Mouse (Mus musculus) embryonic facial prominence, embryonic 10.5 days (tissue): Measurements from ENCODE around the gene Fbn1. TPM values are rescaled to one million over a fixed set of nuclear protein-coding genes. Genes with fewer than 3 reads are reported as not detected.
A peak's percentile ranks its signal among the peaks of the same experiment; 100 is the strongest.

Experiments
- DNase-seq: peaks from one replicate; pipeline ENCODE4 v3.0.0-alpha.2; 2017; ENCODE audit warnings: low spot score
- H3K27ac ChIP-seq: fragments of 300-500 bp; sonication (generic); replicated peaks from 2 replicates; pipeline ENCODE4 v1.5.1; 2016; ENCODE audit warnings: mild to moderate bottlenecking
- H3K27me3 ChIP-seq: fragments of 300-500 bp; sonication (generic); replicated peaks from 2 replicates; pipeline ENCODE4 v1.6.1; 2016; ENCODE audit warnings: low read depth, mild to moderate bottlenecking; ENCODE audit not compliant: poor library complexity, severe bottlenecking
- H3K36me3 ChIP-seq: fragments of 300-500 bp; sonication (generic); replicated peaks from 2 replicates; pipeline ENCODE4 v1.6.1; 2016; ENCODE audit warnings: mild to moderate bottlenecking, moderate library complexity
- H3K4me1 ChIP-seq: fragments of 300-500 bp; sonication (generic); 2 replicates; pipeline ENCODE4 v1.6.1; 2016
- H3K4me3 ChIP-seq: fragments of 300-500 bp; sonication (generic); 2 replicates; pipeline ENCODE4 v1.5.1; 2016; ENCODE audit warnings: mild to moderate bottlenecking, moderate library complexity
- H3K9me3 ChIP-seq: fragments of 300-500 bp; sonication (generic); 2 replicates; pipeline ENCODE4 v1.6.1; 2016; ENCODE audit warnings: mild to moderate bottlenecking
- WGBS: fragments of 180-500 bp; shearing (Covaris S2); methylation state at CpG from one replicate; pipeline ENCODE4 v1.1.7; 2016; 5-methylcytosine and 5-hydroxymethylcytosine counted together
- polyA plus RNA-seq: library from polyadenylated mRNA; unstranded; fragments of >200 nt; fragmentation: Nextera tagmentation; extraction: Ambion mirVana; gene quantifications from 2 replicates; pipeline ENCODE4 v1.2.1, GENCODE M21; 2016

Gene Fbn1
- polyA plus RNA-seq, 1 experiment from 2014 or later, result 8.1 TPM

DNA sequence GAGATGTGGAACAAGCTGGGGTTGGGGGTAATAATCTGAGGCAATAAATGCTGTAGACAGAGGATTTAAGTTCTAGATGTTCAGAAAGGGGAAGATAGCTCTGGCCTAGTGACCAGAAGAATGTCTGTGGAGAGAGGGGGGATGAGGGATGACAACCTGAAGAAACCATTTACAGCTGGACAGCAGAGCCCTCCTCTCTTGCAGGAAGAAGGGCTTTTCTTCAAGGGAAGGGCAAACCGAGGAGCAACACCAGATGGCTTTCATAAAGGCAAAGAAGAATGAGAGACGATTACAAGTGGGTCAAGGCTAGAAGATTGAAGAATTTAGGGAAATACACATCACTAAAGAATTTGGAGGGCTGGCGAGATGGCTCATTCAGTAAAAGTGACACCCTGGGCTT lies 6.6 kb upstream of the Fbn1 start:
- H3K27ac ChIP-seq, result no peak overlapping the region
- WGBS, result 40% methylated on average over 3 of the region's 3 CpGs
- no peak for DNase-seq
- H3K36me3 ChIP-seq, result no peaks in the 10 kb centered on the region
- no peaks in the 10 kb centered on the region for H3K9me3 ChIP-seq
- H3K27me3 ChIP-seq, result no peaks in the 10 kb centered on the region
- no peak overlapping the region for H3K4me3 ChIP-seq
- H3K4me1 ChIP-seq, result peaks cover 46% of the 10 kb centered on the region

DNA sequence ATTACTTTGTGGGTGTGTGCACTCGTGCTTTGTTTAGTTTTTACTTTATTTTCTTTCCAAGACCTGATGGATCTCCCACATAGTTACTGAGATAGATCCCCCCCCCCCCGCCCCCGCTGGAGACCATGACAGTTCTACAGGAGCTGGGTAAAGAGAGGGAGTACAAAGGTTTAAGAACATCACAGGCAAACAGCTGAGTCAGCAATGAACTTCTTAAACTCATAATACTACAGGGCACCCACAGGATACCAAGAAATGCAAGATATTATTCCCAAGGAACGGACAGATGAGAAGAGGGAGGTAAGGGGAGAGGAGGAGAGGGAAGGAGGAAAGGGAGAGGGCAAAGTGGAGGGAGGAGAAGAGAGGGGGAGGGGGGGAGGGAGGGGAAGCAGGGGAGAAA lies 4.8 kb upstream of the Fbn1 start:
- no peak overlapping the region for H3K27ac ChIP-seq
- H3K4me3 ChIP-seq, result no peak overlapping the region
- H3K4me1 ChIP-seq, result peaks cover 48% of the 10 kb centered on the region
- H3K36me3 ChIP-seq, result no peaks in the 10 kb centered on the region
- no peak for DNase-seq
- peaks cover 14% of the 10 kb centered on the region for H3K27me3 ChIP-seq
- 78% methylated on average over 4 of the region's 4 CpGs for WGBS
- H3K9me3 ChIP-seq, result no peaks in the 10 kb centered on the region

DNA sequence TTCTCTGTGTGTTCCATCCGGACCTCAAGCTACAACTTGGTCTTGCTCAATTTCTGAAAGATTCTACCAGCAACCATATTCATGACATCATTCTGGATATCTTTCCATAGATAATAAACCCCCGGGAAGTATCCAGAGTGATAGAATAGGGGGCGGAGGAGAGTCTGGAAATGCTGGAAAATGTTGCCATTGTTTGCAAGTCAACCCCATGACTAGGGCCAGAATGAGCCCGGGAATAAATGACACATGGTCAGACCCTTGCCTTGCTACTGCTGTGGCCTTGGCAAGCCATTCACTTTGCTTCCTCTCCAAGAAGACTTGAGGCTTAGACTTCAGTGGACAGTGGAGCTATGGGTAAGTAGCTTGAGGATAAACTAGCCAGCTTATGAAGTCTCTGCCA lies 4.1 kb upstream of the Fbn1 start:
- Histone ChIP-seq H3K9me3 (no peaks in the 10 kb centered on the region), H3K27me3 (peaks cover 20% of the 10 kb centered on the region), H3K4me1 (peaks cover 48% of the 10 kb centered on the region), H3K27ac (no peak overlapping the region), H3K4me3 (no peak overlapping the region), H3K36me3 (no peaks in the 10 kb centered on the region)
- 86% methylated on average over 4 of the region's 4 CpGs for WGBS
- DNase-seq, result no peak

DNA sequence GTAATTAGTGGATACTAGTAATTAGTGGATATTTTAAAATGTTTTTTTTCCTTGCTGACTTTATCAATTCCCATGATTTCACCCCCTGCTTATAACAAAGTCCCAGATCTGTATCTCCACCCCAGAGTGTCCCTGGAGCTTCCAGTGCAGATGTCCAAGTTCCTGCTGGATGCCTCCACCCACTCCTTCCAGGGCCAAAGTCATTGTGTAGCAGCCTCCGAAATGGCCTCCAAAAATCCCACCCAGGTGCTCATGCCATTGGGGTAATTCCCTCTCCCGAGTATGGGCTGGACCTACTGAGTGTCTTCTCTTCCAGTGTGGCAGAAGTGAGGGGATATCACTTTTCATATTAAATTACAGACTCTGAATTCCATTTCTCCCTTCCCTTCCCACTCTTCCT lies 3.0 kb upstream of the Fbn1 start:
- Histone ChIP-seq H3K27ac (no peak overlapping the region), H3K27me3 (peaks cover 31% of the 10 kb centered on the region), H3K9me3 (no peaks in the 10 kb centered on the region), H3K4me3 (no peak overlapping the region), H3K36me3 (no peaks in the 10 kb centered on the region), H3K4me1 (peaks cover 48% of the 10 kb centered on the region)
- 51% methylated on average over 2 of the region's 2 CpGs for WGBS
- no peak for DNase-seq

DNA sequence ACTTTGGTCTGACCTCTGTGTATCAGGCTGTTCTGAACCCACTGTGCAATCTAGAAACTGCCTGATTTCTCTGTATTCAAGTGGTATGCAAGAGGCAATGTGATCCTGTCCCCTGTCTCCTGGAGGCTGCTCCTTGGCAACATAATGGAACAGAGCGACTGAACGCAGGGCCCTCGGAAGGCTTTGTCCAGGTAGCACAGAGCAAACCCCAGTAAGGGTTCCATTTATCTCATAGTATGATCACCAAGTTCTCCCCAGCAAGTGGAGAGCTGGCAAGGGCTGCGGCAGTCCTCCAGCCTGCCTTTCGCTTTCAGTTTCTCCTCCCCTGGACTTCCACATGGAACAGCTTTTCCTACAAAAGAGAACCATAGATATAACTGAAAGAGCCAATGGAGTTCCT lies 588 bp upstream of the Fbn1 start:
- Histone ChIP-seq H3K4me3 (no peak overlapping the region), H3K27ac (no peak overlapping the region), H3K4me1 (peaks cover 51% of the 10 kb centered on the region), H3K9me3 (no peaks in the 10 kb centered on the region), H3K27me3 (peaks cover 48% of the 10 kb centered on the region), H3K36me3 (no peaks in the 10 kb centered on the region)
- no peak for DNase-seq
- WGBS, result 97% methylated on average over 5 of the region's 5 CpGs

DNA sequence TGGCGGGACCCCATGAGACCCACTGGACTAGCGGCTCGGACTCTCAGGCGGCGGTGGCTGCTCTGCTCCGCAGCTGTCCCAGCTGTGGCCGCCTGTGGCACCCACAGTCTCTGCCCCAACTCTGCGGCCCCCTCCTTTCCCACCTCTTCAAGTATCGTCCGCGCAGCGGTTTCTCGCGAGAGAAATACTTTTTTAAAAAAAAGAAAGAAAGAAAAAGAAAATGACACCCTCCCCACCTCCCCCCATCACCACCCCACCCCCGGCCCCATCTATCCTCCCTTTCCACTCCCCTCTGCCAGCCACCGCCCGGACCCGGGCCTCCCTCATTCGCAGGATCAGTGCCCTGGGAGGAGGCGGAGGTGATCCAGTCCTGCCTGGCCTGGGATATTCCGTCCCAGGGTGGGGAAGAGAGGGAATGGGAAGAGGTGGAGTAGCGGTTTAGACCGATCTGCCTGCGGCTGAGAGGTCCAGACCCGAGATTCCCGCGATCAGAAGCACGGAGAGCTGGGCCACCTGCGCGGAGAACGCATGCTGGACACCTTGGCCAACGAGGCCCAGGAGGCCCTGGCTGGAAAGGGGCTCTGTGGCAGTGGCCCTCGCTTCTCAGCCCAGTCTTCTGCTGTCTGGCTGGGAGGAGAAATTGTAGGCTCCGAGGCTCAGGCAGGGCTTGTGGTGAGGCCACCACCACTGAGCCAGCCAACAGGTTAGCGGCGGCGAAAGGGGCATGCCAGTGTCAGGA lies 1.3 kb downstream of the Fbn1 start:
- WGBS, result under 1% methylated on average over 37 of the region's 37 CpGs
- no peak for DNase-seq
- Histone ChIP-seq H3K27ac (peak overlapping the region; percentile 89), H3K36me3 (peaks cover 8% of the 10 kb centered on the region; the same call in 1 of the 2 replicates), H3K9me3 (peaks cover 2% of the 10 kb centered on the region; the same call in 1 of the 2 replicates), H3K27me3 (peaks cover 48% of the 10 kb centered on the region), H3K4me3 (peak overlapping the region; percentile 74), H3K4me1 (peaks cover 51% of the 10 kb centered on the region)

DNA sequence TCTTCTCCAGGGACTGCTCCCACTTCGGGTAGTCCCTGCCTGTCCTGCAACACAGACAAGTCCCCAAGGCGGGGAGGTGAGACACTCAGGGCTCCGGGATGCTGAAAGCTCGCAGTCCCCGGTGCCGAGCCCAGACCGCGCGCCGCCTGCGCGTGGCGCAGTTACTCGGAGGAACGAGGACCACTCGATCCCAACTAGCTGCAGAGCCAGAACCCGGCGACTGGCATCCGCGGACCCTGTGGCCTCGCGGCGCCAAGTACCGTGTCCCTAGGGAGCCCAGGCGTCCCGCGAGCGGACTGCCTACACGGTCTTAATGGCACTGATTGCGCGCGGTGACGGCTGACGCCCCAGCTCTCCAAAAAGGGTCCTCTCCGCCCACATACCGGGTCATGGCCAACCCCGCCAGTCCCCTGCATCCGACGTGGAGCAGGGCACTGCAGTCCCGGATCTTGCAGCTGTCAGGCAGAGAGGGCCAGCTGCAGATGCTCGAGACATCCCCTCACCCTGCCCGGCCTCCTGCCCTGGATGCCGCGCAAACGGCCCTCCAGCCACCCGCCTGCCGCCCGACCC lies 2.0 kb downstream of the Fbn1 start:
- peaks cover 48% of the 10 kb centered on the region for H3K27me3 ChIP-seq
- peaks cover 47% of the 10 kb centered on the region for H3K4me1 ChIP-seq
- H3K4me3 ChIP-seq, result peak overlapping the region; percentile 74
- peak overlapping the region; percentile 89 for H3K27ac ChIP-seq
- DNase-seq, result peak; percentile 84
- WGBS, result under 1% methylated on average over 48 of the region's 48 CpGs
- H3K9me3 ChIP-seq, result peaks cover 4% of the 10 kb centered on the region; the same call in 1 of the 2 replicates
- peaks cover 8% of the 10 kb centered on the region; the same call in 1 of the 2 replicates for H3K36me3 ChIP-seq

DNA sequence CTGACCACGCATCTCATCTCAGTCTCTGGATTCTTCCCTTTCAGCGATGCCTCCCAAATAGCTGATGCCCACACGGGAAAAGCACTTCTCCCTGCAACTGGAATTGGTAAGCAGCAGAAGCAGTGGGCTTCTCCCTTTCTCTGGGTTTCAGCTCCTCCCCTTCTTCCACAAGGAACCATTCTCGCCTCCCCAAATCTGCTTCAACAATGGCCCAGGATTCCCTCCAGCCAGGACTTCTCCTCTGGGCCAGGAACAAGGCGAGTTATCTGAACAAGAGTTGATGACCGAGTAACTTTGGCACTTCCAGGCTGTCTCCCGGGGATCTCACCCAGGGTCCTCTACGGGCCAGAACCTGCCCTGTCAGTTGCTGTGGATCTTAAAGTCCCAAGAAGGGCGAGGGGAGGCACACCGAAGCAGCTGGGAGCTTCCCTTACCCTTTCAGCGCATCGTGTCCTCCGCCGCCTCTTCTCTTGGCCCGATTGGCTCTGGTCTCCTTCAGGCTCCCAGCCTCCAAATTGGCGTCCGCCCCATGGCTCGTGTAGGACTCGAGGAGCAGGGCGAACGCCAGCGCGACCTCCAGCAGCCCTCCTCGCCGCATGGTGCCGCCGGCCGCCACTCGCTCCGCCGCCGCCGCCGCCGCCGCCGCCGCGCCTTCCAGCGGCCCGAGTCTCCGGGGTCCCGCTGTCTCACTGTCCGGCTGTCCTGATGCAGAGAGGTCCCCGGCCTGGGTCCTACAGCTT lies 2.6 kb downstream of the Fbn1 start, which contains the start of gene Gm9913:
TSS of gene Gm9913 (plus strand) at position 84 of the 740 bp plus-strand sequence.
- peaks cover 48% of the 10 kb centered on the region for H3K27me3 ChIP-seq
- H3K36me3 ChIP-seq, result peaks cover 8% of the 10 kb centered on the region; the same call in 1 of the 2 replicates
- H3K9me3 ChIP-seq, result peaks cover 4% of the 10 kb centered on the region; the same call in 1 of the 2 replicates
- H3K27ac ChIP-seq, result peak within 1 kb of the TSS; percentile 89
- peak; percentile 81 for DNase-seq
- peaks cover 40% of the 10 kb centered on the region for H3K4me1 ChIP-seq
- WGBS, result under 1% methylated on average over 45 of the region's 45 CpGs
- peak within 1 kb of the TSS; percentile 74 for H3K4me3 ChIP-seq

DNA sequence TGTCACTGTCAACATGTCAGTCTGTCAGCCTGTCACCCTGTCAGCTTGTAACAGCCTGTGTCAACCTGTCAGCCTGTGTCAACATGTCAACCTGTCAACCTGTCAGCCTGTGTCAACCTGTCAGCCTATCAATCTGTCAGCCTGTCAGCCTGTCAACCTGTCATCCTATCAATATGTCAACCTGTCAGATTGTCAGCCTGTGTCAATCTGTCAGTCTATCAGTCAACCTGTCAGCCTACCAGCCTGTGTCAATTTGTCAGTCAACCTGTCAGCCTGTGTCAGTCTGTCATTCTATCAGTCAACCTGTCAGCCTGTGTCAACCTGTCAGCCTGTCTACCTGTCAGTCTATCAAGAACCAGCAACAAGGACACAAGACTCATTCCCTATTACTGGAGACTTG lies 6.3 kb downstream of the Fbn1 start:
- no peak for DNase-seq
- Histone ChIP-seq H3K4me3 (no peak overlapping the region), H3K9me3 (peaks cover 4% of the 10 kb centered on the region; the same call in 1 of the 2 replicates), H3K36me3 (peaks cover 13% of the 10 kb centered on the region), H3K27me3 (peaks cover 24% of the 10 kb centered on the region), H3K27ac (no peak overlapping the region), H3K4me1 (peaks cover 24% of the 10 kb centered on the region)

DNA sequence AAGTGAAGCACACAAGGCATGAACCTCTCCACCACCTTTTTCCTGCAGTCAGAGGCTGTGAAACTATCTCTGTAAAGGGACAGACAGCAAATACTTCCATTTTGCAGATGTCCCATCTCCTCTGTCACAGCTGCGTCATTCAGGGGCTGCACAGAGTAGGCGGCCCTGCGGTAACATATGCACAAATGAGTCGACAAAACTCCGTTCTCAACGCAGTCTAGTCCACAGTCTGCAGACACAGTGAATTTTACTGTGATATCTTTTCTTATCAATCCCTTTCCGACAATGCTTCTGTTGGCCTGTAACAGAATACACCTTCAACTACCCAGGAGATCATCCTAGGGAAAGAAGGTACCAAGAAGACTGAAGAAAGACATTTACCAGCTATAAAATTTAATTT lies 9.6 kb downstream of the Fbn1 start:
- no peak overlapping the region for H3K27ac ChIP-seq
- DNase-seq, result no peak
- peaks cover 4% of the 10 kb centered on the region; the same call in 1 of the 2 replicates for H3K9me3 ChIP-seq
- H3K4me1 ChIP-seq, result no peaks in the 10 kb centered on the region
- H3K4me3 ChIP-seq, result no peak overlapping the region
- peaks cover 17% of the 10 kb centered on the region for H3K36me3 ChIP-seq
- 93% methylated on average over 7 of the region's 7 CpGs for WGBS
- H3K27me3 ChIP-seq, result no peaks in the 10 kb centered on the region

DNA sequence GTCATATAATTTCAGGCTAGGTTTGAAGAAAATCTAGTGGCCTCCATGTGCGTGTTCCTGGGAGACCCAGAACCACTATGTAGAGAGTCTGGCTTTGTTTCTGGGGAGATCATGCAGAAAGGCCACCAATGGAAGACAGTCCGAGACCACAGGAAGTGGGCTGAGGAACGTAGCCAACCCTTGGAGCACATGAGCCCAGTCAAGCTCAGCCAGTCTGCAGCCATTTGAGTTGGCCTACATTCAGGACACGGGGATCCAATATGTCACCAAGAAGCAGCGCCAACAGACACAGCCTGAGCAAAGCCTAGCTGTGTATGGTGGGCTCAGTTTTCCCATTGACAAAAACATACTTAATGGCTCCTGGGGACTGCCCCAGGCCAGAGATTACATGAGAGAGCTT lies 11.1 kb downstream of the Fbn1 start:
- no peak overlapping the region for H3K4me3 ChIP-seq
- no peak overlapping the region for H3K27ac ChIP-seq
- peaks cover 7% of the 10 kb centered on the region for H3K4me1 ChIP-seq
- no peak for DNase-seq
- peaks cover 4% of the 10 kb centered on the region; the same call in 1 of the 2 replicates for H3K9me3 ChIP-seq
- 90% methylated on average over 5 of the region's 5 CpGs for WGBS
- no peaks in the 10 kb centered on the region for H3K27me3 ChIP-seq
- H3K36me3 ChIP-seq, result peaks cover 11% of the 10 kb centered on the region

DNA sequence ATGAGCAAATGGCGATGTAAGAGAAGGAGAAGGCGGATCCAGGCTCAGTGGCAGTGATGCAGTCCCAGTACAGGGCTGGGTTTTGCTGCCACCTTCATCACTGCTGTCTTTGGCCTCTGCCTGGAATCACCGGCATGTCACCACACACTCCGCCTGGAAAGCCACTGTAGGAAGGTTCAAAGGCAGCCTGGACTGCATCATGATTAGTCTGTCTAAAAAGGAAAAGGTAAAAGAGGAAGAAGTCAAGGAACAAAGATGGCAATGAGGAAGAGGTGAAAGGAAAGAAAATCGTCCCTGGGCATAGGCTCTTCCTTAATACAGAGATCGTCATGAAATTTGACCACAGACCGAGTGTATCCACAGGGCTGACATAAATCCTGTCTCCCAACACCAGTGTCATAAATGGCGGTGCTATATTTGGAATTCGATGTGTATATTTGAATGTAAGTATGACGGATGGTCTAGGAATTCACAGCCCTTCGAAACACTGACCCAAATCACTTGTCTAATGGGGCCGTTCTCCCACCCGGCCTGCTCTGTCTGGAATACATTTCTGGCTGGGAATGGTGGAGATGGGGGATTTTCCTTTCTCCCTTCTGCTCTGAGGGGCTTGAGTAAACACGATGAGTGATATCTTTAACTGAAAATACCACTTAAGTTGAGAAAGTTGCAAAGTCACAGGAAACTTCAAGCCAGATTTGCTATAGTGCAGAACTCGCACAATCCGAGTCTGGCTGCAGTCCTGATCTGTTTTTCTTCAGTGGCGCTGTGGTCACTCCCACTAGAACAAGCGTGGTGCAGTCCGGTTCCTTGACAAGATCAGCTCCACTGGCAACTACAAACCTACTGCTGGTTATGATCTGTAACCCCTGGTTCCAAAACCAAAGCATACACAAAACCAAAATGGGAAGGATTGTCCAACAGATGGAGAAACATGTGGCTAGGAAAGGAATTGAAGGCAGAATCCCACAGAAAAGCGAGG lies 12.7 kb downstream of the Fbn1 start:
- 91% methylated on average over 20 of the region's 20 CpGs for WGBS
- Histone ChIP-seq H3K4me3 (no peak overlapping the region), H3K4me1 (peaks cover 7% of the 10 kb centered on the region), H3K9me3 (no peaks in the 10 kb centered on the region), H3K36me3 (peaks cover 8% of the 10 kb centered on the region), H3K27me3 (no peaks in the 10 kb centered on the region), H3K27ac (no peak overlapping the region)
- DNase-seq, result no peak
